Mouse (Mus musculus) stomach, postnatal 0 days (tissue): ENCODE results near the gene Scn1b.

Experiments used
- CTCF ChIP-seq: IDR thresholded peaks from 2 replicates; pipeline ENCODE4 v1.5.1; 2016; ENCODE audit warnings: antibody characterized with exemption, low read depth, mild to moderate bottlenecking, moderate library complexity
- EP300 ChIP-seq: optimal IDR thresholded peaks from 2 replicates; pipeline ENCODE3; 2016; ENCODE audit warnings: antibody characterized with exemption

GRCm38 (mm10) chr7:31131866-31132265 is 5.1 kb upstream of the Scn1b start:
- TF ChIP-seq CTCF (no peak), EP300 (no peak)
